Mouse (Mus musculus): ENCODE data around the gene Antxr1. TPM values are rescaled to one million over a fixed set of nuclear protein-coding genes. Genes with fewer than 3 reads are reported as not detected.

The Antxr1 gene
- total and polyA plus RNA-seq, 3 experiments, result 0.16 to 0.23 (median 0.21) TPM

- H3K27me3 ChIP-seq (replicated peaks), result no peaks in the 10 kb centered on the region
- dilution Hi-C loops (cut with MboI; ENCODE audit: extremely low pct_ligation_motif_present, extremely low pct_unique_long_range_greater_than_20kb, low sequenced_read_pairs), result no loop called here
- in situ Hi-C loops (cut with MboI; ENCODE audit: low pct_ligation_motif_present, low pct_unique_long_range_greater_than_20kb, low sequenced_read_pairs), result no loop called here
- no peaks in the 10 kb centered on the region for H3K79me2 ChIP-seq (replicated peaks; ENCODE audit: control insufficient read depth, extremely low read depth, insufficient read depth, poor library complexity, severe bottlenecking)
- TF ChIP-seq TCF12 (IDR thresholded peaks at IDR 0.05; ENCODE audit: low read depth, low read length) (no peak), ZNF384 (IDR thresholded peaks at IDR 0.05; ENCODE audit: low read depth, low read length) (no peak), JUND (conservative IDR thresholded peaks at IDR 0.05; ENCODE audit: low read depth, low read length) (no peak), ZMIZ1 (IDR thresholded peaks at IDR 0.05; ENCODE audit: low read depth, low read length) (no peak), HCFC1 (IDR thresholded peaks at IDR 0.05; ENCODE audit: low read depth, low read length) (no peak), RCOR1 (conservative IDR thresholded peaks at IDR 0.05; ENCODE audit: low read depth, low read length) (no peak), EP300 (IDR thresholded peaks at IDR 0.05; ENCODE audit: low read length) (no peak), ETS1 (conservative IDR thresholded peaks at IDR 0.05; ENCODE audit: low read depth, low read length) (no peak), MEF2A (IDR thresholded peaks at IDR 0.05; ENCODE audit: borderline replicate concordance, low read depth, low read length) (no peak), POLR2A (IDR thresholded peaks at IDR 0.05; ENCODE audit: low read depth, low read length) (no peak), IRF4 (IDR thresholded peaks at IDR 0.05; ENCODE audit: low read depth, low read length) (no peak)
- no peak overlapping the region for H3K9ac ChIP-seq (ENCODE audit: insufficient read depth, low read depth)
- no peaks in the 10 kb centered on the region for H3K4me1 ChIP-seq (ENCODE audit: control insufficient read depth in 1 of 2, insufficient read depth in 2 of 2)
- DNase-seq (ENCODE audit: extremely low read depth), result no peak
- H3K27ac ChIP-seq (ENCODE audit: insufficient read depth, low read depth), result no peak overlapping the region
- H3K4me2 ChIP-seq (ENCODE audit: insufficient read depth, low read depth, poor library complexity, severe bottlenecking), result no peak overlapping the region
- H3K36me3 ChIP-seq (replicated peaks in 1 of 2; ENCODE audit: control insufficient read depth in 1 of 2, insufficient read depth in 1 of 2, low read length in 1 of 2), result no peaks in the 10 kb centered on the region
- H3K9me3 ChIP-seq (replicated peaks; ENCODE audit: low read length), result no peaks in the 10 kb centered on the region
- H3K4me3 ChIP-seq (replicated peaks in 1 of 3; ENCODE audit: low read depth in 2 of 3, low read length in 2 of 3, poor library complexity in 1 of 3), result no peak overlapping the region
Observed at GRCm38 (mm10) chr6:87312761-87313160, 22.9 kb downstream of the Antxr1 start.

- in situ Hi-C loops (cut with MboI; ENCODE audit: low pct_ligation_motif_present, low pct_unique_long_range_greater_than_20kb, low sequenced_read_pairs), result no loop called here
- no peaks in the 10 kb centered on the region for H3K36me3 ChIP-seq (replicated peaks in 1 of 2; ENCODE audit: control insufficient read depth in 1 of 2, insufficient read depth in 1 of 2, low read length in 1 of 2)
- no peak for DNase-seq (ENCODE audit: extremely low read depth)
- dilution Hi-C loops (cut with MboI; ENCODE audit: extremely low pct_ligation_motif_present, extremely low pct_unique_long_range_greater_than_20kb, low sequenced_read_pairs), result no loop called here
- H3K4me1 ChIP-seq (ENCODE audit: control insufficient read depth in 1 of 2, insufficient read depth in 2 of 2), result peaks cover 0 to 7% of the 10 kb centered on the region in 2 experiments; a peak in 2 of 4 replicates
- no peaks in the 10 kb centered on the region for H3K79me2 ChIP-seq (replicated peaks; ENCODE audit: control insufficient read depth, extremely low read depth, insufficient read depth, poor library complexity, severe bottlenecking)
- no peaks in the 10 kb centered on the region for H3K9me3 ChIP-seq (replicated peaks; ENCODE audit: low read length)
- TF ChIP-seq RAD21 (IDR thresholded peaks at IDR 0.05; ENCODE audit: low read depth, low read length), result no peak
- no peak for TF ChIP-seq MAZ (IDR thresholded peaks at IDR 0.05; ENCODE audit: low read depth, low read length)
- TF ChIP-seq KAT2A (IDR thresholded peaks at IDR 0.05; ENCODE audit: insufficient replicate concordance, low read length), result no peak
- no peak for TF ChIP-seq ZC3H11A (IDR thresholded peaks at IDR 0.05; ENCODE audit: low read depth, low read length)
- TF ChIP-seq MXI1 (IDR thresholded peaks at IDR 0.05; ENCODE audit: low read depth, low read length), result no peak
- TF ChIP-seq ZKSCAN1 (IDR thresholded peaks at IDR 0.05; ENCODE audit: borderline replicate concordance, low read depth, low read length), result no peak
- no peak for TF ChIP-seq ZMIZ1 (IDR thresholded peaks at IDR 0.05; ENCODE audit: low read depth, low read length)
- no peak for TF ChIP-seq SIN3A (IDR thresholded peaks at IDR 0.05; ENCODE audit: low read length)
- no peak for TF ChIP-seq MAX (IDR thresholded peaks at IDR 0.05; ENCODE audit: low read length)
- no peak for TF ChIP-seq HCFC1 (IDR thresholded peaks at IDR 0.05; ENCODE audit: low read depth, low read length)
- TF ChIP-seq ETS1 (conservative IDR thresholded peaks at IDR 0.05; ENCODE audit: low read depth, low read length), result no peak
- no peak for TF ChIP-seq NELFE (IDR thresholded peaks at IDR 0.05; ENCODE audit: low read depth, low read length)
- no peak for TF ChIP-seq RCOR1 (conservative IDR thresholded peaks at IDR 0.05; ENCODE audit: low read depth, low read length)
- TF ChIP-seq EP300 (IDR thresholded peaks at IDR 0.05; ENCODE audit: low read length), result no peak
- TF ChIP-seq UBTF (IDR thresholded peaks at IDR 0.05; ENCODE audit: low read depth, low read length), result no peak
- no peak for TF ChIP-seq CHD1 (IDR thresholded peaks at IDR 0.05; ENCODE audit: low read depth, low read length)
- no peak for TF ChIP-seq ZNF384 (IDR thresholded peaks at IDR 0.05; ENCODE audit: low read depth, low read length)
- TF ChIP-seq JUN (IDR thresholded peaks at IDR 0.05; ENCODE audit: insufficient read depth, low read depth, low read length), result no peak
- H3K9ac ChIP-seq (ENCODE audit: insufficient read depth, low read depth), result no peak overlapping the region
- no peak overlapping the region for H3K27ac ChIP-seq (ENCODE audit: insufficient read depth, low read depth)
- no peak overlapping the region for H3K4me2 ChIP-seq (ENCODE audit: insufficient read depth, low read depth, poor library complexity, severe bottlenecking)
- H3K27me3 ChIP-seq (replicated peaks), result no peaks in the 10 kb centered on the region
- no peak overlapping the region for H3K4me3 ChIP-seq (replicated peaks in 1 of 3; ENCODE audit: low read depth in 2 of 3, low read length in 2 of 3, poor library complexity in 1 of 3)
Observed at GRCm38 (mm10) chr6:87304486-87304885, 31.1 kb downstream of the Antxr1 start.
